Mouse (Mus musculus) CH12F3 (cell line): ENCODE measurements around the gene Wdfy2.
"Not testable (repeated sequence)": the region's sequence is repeated elsewhere in the genome, so short reads cannot be mapped to it uniquely, and the experiment has no call there.

Source experiments
- in situ Hi-C: fragments of 300-500 bp; cut with MboI; formaldehyde crosslinking; loops from 2 replicates; pipeline ENCODE4 v1.14.3; 2020; ENCODE audit warnings: low sequenced_read_pairs

Wdfy2 gene

GRCm38 (mm10) chr14:62837641-62838252 is at the start of gene Wdfy2:
Wdfy2 (plus strand) TSS chr14:62837678.
- in situ Hi-C loops, result no loop called here

DNA sequence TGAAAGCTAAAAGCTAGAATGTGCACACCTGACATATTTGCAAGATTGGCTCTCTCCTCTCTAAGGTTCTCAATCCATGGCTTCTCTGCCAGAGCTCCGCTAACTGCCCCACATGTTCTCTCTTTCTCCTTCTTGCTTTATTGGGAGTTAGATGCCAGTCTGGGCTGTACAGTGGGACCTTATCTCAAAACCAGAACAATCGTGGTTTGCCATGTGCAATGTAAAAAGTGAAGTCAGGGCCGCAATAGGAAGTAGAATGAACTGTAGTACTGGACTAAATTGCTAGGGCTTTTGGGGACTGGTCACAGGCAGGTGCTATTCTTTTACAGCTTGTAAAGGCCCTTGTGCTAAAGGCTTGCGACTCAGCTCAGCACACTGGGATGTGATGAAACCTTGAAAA is 48.2 kb upstream of the Wdfy2 start:
- in situ Hi-C loops, result no loop called here

GRCm38 (mm10) chr14:62795719-62796118 is 41.8 kb upstream of the Wdfy2 start:
- in situ Hi-C loops, result no loop called here

GRCm38 (mm10) chr14:62798608-62799101 is 38.8 kb upstream of the Wdfy2 start:
- in situ Hi-C loops, result no loop called here

DNA sequence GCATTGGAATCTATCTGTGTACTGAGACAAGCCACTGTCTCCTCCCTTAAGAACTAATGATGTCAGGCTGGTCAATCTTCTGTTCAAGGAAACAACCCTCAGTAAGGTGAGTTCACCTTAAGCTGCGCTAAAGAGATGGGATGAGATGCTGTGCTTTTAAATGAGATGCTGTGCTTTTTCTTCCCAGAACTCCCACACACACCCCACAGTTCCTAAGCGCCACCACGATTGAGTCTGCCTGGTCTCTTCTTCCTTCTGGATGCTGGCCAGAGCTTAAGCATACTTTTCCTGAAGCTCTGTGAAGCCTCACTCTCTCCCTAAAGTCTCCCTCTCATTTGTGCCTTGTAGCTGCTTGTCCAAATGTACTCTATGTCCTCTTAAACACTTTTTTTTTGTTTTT is 36.7 kb upstream of the Wdfy2 start:
- in situ Hi-C loops, result no loop called here

- in situ Hi-C loops, result no loop called here
These were observed 34.3 kb upstream of the Wdfy2 start for GRCm38 (mm10) chr14:62803204-62803603.

DNA sequence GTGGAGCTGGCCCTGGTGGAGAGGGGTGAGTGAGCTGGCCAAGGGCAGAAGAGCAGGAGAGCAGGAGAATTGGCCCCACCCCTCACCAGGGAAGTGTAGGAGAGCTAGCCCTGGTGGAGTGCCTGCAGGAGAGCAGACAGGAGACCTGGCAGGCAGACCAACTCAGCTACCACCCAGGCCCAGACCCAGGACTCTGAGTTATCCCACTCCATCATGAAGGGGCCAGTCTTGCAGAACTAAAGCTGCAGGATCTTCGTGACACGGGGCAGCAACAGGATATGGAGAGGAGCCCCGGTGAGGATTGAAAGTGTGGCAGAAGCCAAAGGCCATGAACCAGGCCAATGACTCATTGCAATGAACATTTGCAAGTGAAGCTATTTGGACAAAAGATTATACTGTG is 30.6 kb upstream of the Wdfy2 start:
- in situ Hi-C loops, result no loop called here

DNA sequence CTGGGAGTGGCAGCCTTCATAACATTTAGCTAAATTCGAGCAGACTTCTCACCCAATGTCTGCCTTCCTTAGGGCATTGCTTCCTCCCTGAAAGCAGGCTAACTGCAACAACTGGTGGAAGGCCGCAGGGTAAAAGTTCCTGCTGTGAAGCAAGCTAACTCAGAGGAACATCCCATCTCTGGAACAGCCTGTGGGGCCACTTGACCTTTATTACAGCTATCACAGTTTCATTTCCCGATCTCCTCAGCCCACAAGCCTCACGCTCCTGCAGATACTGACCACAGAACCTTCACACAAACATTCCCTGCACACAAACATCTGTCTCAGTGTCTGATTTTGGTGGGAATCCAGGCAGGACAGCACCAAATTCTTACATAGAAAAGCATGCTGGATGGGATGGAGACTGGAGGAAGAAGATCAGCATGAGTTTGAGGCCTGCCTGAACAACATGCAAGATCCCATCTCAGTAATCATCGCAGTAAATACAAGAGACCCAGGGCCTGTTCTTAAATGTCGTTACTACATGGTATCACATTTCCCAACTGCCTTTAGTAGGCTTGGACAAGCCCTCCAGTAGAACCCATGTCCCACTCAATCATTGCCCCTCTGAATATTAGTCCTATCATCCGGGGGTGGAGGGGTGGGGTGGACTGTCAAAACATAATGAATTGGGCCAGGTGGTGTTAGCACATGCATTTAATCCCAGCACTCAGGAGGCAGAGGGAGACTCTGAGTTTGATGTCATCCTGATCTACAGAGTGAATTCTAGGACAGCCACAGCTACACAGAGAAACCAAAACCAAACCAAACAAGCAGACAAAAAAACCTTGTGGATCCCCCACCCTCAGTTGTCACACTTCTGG is 28.6 kb upstream of the Wdfy2 start:
- in situ Hi-C loops, result no loop called here

DNA sequence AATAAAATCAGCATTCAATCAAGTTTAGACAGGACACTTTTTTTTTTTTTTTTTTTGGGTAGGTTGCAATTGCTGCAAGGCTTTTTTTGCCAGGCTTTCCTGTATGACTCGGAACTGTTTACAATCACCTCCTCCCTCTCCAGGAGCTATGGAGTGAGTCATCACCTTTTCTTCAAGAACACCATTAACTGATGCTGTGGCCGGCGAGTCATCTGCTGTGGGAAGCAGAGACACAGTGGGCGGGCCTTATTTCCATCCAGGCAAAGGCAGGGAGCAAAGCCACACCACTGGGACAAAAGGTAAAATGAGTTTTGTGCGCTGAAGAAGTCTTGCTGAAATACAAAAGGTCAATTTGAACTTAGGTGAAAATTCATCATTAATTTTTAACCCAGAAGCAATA is 24.7 kb upstream of the Wdfy2 start:
- in situ Hi-C loops, result no loop called here

DNA sequence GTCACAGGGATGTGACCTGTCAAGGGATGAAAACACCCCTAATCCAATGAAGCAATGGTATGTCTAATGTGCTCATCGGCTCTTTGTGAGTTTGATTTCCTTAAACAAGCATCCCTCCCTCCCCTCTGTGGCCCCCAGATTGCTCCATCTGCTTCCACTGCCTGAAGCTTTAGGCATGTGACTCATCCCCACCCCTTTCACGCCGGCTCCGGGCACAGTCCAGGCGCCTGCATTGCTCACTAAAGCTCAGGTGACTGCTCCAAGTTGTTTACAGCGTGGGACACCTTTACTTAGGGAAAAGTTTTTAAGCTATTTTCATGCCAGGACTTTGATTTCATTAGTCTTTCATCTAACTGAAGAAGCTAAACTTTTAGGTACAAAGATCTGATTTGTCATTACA is 22.9 kb upstream of the Wdfy2 start:
- in situ Hi-C loops, result no loop called here

- in situ Hi-C loops, result no loop called here
These were observed 20.7 kb upstream of the Wdfy2 start for GRCm38 (mm10) chr14:62816827-62817226.

DNA sequence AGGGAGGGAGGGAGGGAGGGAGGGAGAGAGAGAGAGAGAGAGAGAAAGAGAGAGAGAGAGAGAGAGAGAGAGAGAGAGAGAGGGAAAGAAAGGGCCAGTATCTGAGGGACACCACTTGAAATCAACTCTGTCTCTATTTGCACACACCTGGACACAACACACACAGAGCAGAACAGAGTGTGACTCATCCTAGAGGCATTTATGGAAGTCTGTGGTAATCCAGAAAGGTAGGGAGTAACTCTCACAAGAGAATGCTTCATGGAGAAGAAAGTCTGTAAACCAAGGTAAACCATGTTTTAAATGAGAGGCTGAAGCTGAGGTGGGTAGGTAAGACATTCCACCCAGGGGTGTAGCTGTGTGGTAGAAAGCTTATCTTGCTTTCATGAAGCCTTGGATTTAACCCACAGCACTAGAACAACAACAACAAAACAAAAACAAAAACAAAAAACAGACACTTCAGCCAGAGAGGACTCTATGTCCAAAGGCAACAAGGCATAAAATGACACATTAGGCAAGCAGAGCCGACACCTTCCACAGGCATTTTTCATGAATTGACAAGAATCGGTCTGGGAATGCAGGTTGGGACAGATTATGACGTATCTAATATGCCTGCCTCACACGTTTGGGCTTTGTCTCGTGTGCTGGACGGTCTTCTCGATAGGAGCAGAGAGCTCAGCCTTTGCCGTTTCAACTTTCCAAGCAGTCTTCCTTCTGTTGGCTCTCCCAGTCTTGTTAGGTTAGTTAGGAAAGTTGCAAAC is 11.7 kb upstream of the Wdfy2 start:
- in situ Hi-C loops, result no loop called here

DNA sequence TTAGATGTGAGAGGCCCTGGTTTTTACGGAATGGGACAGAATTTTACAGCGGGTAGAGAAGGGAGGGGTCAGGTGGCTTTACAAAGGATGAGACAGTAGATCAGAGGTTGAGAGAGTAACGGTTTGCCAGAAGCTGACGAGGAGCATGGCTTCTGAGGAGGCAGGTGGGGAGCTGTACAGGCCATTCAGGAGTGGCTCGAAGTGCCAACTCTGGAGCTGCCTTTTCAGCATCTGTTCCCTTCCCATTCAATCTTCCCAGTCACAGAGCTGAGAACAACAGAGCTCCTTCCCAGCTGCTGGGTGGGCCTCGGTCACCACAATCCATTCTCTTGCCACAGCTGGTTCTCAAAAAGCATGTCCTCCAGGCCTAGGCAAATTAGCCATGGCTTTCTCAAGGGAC is 8.2 kb upstream of the Wdfy2 start:
- in situ Hi-C loops, result no loop called here

GRCm38 (mm10) chr14:62831691-62832275 is 5.7 kb upstream of the Wdfy2 start:
- in situ Hi-C loops, result no loop called here

GRCm38 (mm10) chr14:62833036-62833435 is 4.4 kb upstream of the Wdfy2 start:
- in situ Hi-C loops, result no loop called here

DNA sequence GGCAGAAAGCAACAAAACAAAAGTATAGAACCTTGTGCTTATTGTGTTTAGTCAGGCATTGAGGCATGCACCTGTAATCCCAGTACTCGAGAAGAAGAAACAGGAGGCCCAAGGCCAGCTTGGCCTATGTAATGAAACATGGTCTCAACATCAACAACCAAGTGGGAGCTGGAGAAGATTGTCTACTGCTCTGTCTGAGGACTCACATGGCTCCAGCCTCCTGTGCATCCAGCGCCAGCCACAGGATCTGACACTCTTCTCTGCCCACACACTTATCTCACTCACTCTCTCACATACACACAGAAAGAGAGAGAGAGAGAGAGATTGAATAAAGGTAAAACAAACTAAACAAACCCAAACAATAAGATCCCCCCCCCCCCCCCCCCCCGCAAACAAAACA is 3.9 kb upstream of the Wdfy2 start:
- in situ Hi-C loops, result no loop called here

- in situ Hi-C loops, result not testable (repeated sequence)
These were observed 1.7 kb upstream of the Wdfy2 start for GRCm38 (mm10) chr14:62835737-62836136.

- in situ Hi-C loops, result no loop called here
These were observed 395 bp upstream of the Wdfy2 start for GRCm38 (mm10) chr14:62836926-62837640.

GRCm38 (mm10) chr14:62838336-62838735 is 858 bp downstream of the Wdfy2 start:
- in situ Hi-C loops, result no loop called here

- in situ Hi-C loops, result no loop called here
These were observed 4.2 kb downstream of the Wdfy2 start for GRCm38 (mm10) chr14:62841726-62842125.

DNA sequence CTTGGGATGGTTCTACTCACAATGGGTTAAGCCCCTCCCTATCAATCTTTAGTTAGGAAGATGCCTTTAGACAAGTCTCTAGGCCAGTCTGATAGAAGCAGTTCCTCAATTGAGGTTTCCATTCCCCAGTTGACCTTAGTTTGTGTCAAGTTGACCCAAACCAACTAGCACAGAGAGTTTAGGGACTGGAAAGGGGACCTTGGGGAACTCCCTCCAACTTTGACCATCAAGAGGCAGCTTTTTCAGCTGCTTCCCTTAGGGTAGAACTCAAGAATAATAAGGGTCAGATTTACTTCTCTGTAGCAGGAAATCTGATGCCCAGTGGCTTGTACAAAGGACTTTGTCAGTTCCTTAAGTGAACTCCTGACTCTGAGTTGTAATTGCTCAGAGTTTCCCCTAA is 5.0 kb downstream of the Wdfy2 start:
- in situ Hi-C loops, result no loop called here
